Mouse (Mus musculus) frontal cortex, postnatal 25 days (tissue): ENCODE data around the gene Suz12.
"Not testable (repeated sequence)": the region's sequence is repeated elsewhere in the genome, so short reads cannot be mapped to it uniquely, and the experiment has no call there.

Experiments
- DNase-seq, 2 experiments: peaks; one replicate each; pipeline ENCODE4 v3.0.0; 2022; ENCODE audit warnings: low spot score in 2 of 2

Suz12 gene

DNA sequence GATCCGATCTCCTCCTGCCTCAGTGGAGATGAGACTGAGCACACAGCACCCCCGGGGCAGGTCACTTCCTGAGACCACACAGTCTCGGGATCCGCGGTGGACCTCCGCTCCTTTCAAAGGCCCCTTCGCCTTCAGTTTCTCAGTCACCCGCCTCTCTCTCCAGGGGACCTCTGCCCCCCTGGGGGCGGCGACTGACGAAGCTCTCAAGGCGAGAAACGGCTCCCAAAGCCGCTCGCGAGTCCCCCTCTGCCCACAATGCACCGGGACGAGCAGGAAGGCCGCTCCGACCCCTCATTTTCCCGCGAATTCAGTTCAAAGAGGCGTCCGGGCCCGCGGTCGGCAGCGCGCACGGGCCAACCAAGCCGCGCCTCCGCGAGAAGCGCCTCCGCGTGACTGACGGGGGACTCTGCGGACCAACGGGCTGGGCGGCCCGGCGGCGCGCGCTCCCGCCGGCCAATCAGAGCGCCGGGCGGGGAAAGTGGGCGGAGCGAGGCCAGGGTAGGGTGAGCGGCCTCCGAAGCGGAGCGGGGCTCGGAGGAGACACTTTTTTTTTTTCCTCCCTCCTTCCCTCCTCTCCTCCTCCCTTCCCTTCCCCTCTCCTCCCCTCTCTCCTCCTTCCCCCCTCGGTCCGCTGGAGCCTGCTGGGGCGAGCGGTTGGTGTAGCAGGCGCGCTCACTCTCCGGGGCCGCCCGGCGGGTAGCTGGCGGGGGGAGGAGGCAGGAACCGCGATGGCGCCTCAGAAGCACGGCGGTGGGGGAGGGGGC, at the start of gene Suz12:
Gene Suz12, plus strand, starts transcription at position 515 of the 764 bp plus-strand sequence.
- peak; percentile 73 to 86 for DNase-seq

DNA sequence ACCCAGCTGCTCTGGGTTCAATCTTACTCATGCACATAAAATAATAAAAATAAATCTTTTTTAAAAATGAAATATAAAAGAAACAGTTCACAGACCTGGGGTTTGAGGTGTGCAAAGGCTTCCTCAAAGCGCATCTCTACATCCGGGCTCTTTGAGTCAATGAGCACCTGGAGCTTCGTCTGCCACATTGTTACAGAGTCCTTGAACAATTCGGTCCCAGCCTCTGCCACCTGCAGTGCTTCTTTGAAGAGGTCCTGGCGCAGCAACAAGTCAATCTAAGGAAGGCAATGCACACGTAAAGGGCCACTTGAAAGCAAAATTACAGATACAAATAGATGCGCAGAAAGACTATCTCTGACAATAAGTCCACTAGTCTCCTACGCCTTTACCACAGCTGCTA, 49.8 kb upstream of the Suz12 start:
- DNase-seq: no peak

DNA sequence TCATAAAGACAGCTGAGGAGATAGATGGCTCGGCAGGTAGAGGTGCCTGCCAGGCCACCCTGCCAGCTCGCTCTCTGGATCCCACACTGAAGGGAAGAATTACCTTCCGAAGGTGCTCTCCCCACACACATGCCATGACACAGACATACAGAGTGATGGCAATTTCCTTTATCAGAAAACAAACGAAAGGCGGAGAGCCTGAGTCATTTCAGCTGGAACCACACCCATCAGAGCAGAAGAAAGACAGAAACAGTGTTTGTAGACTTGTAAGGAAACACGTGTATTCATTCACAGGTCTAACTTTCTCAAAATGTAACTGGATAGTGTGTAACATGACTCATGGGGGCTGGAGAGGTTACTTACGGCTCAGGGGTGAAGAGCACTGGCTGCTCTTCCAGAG, 49.3 kb upstream of the Suz12 start:
- no peak for DNase-seq

DNA sequence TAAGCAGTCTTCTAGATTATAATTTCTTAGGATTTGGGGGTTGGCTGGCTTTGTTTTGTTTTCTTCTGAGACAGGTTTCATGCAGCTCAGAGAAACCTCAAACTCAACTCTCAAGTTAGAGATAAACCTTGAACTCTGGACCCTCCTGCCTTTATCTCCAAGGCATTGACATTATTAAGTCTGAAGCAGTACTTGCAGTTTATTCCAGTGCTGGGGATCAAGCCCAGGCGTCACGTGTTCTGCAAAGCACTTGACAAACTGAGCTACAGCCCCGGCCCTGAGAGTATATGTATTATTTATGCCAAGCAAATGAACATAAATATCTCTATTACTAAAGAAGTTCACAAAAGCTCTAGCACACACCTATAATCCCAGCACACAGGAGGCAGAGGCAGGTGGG, 45.6 kb upstream of the Suz12 start:
- DNase-seq: no peak

DNA sequence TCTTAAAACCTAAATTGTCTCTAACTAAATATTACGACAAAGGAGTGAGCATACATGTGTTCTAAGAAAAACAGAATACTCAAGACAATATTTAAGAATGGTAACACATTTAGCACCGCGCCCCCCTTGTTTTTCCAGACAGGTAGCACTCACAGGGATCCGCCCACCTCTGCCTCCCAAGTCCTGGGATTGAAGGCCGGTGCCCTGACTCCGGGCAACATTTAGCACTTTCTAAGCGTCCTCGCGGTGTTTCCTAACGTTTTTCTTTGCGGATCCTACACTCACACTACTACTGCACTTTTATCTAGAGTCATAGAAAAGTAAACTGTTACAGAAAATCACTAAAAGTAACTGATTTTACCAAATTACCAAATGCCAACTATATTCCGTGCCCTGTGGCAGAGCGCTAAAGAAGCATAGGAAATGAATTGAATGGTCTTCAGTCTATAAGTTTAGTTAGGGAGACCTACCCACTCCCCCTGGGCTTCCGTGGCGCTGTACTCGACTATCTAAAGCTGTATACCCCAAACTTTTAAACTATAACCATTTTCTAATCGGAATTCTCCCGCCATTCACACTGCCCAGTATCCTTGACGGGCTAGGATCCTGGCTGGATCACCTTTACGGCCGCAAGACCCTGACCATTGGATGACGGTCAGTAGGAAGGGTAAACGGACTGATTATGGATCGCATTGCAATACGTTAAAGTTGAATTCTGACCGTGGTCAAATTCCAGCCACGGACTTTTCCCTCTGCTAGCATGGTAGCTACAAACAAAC, 31.4 kb upstream of the Suz12 start:
- no peak for DNase-seq

DNA sequence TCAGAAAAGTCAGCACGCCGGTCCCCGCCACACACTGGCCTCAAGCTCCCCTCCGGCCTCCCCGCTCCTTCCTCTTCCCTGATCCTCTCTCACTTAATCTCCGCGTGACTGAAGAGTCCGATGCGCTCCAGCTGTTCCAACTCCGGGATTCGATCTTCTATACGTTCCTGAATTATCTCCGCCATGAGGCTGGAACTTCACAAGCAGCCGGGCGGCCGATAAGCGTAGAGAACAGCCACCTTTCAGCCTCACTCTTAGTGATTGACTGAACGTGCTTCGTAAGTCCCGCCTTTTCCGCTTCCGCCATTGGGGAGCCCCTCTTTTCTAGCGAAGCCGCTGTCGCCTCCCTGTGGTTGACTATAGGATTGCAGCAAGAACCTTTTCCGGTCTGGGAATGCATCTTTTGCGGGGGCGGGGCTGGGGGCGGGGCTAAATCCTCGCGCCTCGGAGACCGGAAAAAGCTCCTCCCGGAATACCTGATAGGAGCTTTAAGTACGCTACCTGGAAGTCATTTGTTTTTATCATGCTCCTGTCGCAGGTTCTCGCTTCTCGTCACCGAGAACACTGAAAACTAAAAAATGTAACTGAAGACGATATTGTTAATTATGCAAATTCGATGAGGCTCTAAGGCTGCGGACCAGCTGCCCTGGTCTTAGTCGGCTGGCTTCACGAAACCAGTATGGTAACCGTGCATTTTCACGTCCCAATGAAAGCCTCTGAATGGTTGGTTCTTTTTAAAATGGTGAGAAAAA, 30.6 kb upstream of the Suz12 start, which contains the start of gene Utp6:
Gene Utp6, minus strand, starts transcription at position 266 of the 752 bp plus-strand sequence.
- DNase-seq: peak; percentile 98

DNA sequence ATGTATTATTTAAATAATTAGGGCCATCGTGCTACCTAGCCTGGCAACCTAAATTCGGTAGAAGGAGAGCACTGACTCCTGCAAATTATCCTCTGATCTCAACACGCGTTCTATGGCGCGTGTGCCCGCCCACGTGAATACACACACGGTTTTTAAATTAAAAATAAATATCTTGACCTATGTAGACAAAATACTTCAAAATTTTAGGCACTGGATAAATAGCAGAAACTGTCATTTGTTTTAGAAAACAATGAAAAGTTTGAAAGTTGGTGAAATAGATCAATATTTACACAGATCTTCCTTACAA, 30.1 kb upstream of the Suz12 start:
- no peak for DNase-seq

DNA sequence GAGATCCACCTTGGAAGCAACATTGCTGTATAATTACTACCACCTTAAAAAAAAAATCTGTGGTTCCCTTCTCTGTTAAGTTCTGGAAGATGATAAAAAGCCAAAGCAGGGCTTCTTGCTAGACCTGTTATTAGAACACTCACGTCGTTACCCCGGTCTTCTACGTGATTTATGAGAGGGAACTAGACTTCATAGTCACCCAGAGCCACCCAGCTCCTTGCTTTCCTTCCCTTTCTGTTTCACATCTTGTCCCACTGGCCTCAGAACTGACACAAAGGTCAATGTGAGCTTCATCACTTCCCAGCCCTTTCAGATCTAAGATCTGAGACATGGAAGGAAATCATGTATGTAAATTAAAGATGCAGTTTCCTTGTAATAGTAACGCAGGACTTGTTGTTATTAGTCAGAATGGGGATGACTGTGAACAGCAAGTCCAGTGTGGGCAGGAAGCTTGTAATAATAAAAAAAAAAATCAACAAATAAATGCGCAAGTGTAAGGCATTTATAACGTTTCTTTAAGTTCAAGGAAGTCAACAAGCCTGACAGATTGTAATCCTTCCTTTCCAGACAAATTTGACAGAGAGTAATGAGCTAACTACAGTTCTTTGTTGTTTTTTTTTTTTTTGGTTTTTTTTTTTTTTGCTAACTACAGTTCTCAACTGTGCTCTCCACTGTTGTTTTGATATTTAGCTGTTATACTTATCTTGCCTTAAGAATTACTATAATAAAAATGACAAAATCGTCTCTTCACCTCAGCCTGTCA, 29.5 kb upstream of the Suz12 start:
- no peak for DNase-seq

DNA sequence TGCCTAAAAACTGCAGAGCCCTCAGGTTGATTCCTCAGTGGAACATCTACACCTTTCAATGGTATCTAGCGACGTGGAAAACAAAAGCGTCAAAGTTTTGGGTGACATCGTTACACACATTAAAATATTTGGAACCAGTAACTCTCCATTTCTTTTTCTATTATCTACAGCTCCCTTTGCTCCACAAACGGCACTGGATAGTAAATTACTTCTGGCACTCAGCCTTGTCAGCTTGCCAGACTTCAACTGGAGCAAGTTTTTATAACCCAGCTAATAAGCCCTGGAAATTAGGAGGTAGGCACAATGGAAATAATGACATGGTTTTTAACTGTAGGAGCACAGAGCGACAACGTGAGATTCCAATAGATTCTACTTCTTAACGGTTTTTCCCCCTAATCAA, 27.0 kb upstream of the Suz12 start:
- peak in 1 of 2 experiments; percentile 12 for DNase-seq

DNA sequence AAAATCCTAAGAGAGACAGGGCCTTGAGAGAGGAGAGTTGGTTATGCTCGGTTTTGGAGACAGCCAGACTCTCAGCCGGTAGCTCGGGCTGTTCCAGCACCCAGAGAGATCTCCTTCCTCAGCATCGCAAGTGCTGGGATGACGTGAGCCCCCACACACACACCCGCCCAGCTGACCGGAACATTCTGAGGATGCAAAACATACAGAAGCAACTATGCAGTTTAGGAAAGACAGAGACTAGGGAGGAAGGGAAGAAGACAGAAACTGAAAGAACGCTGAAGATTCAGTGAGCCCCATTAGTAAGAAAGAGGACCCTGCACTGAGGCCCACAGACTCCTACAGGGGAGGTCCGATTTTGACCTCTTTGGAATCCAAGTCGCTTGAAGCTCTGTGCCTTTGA, 25.2 kb upstream of the Suz12 start:
- no peak for DNase-seq

DNA sequence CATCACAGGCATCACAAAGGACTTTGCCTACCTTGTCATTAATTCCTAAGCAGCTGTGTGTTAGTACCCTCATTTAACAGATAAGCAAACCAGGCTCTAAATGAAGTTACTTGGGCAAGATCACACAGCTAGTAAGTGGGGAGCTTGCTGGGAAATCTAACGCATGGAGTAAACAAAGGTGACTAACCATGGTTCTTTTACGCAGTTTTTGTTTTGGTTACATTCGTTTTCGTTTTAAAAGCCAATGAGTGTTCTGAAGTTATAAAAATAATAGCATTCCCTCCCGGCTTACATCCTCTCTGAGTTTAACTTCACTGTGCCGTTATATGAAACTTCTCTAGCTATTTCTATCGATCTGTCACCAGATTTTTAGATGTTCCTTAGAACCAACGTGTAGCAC, 19.8 kb upstream of the Suz12 start:
- DNase-seq: no peak

DNA sequence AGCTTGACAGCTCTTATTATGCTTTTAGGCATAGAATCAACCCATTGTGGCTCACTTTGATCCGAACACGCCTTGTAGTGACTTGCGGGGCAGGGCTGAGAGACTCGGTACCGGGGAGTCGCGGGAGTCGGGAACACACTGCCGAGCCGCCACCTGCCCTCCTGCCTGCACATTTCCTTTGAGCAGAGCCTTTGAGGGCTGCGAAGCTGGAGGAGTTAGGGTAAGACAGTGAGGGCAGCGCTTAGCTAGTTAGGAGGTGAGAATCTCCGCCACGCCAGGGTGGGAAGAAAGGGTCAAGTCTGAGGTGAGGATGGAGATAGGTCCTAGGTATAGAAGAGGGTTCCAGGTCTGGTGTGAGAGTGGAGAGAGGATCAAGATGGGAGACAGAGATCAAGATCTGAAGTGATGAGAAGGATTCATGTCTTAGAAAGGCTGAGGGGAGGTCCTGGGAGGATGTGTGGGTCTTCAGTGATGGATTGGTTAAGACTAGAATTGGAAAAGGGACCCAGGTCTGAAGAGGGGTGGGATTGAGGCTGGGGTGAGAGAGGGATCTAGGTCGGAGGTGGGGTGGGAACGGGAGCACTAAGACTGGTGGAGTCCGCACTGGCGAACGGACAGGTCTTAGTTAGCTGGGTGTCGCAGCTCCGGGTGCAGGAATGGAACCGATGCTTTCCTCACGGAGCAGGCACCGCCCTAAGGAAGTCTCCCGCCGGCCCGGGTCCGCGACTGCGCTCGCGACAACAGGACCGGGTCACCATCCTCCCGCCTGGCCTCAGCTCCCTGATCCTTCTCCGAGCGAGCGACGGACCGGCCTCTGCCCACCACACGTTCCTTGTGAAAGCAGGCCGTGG, 19.1 kb upstream of the Suz12 start:
- DNase-seq: no peak

DNA sequence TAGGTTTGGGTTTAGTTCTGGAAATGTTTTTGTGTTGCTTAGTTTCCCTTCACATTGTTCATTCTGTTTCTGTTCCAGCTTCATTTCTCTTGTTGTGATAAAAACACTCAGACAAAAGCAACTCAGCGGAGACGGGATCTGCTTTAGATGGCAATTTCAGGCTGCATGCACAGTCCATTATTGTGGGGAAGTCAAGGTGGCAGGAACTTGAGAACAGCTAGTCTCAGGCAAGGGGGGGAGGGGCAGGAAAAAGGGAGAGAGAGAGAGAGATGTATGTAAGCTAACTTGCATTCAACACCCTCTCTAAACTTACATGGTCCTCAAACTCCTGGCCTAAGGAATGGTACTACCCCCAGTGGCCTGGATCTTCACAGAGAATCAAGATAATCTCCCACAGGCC, 17.5 kb upstream of the Suz12 start:
- no peak for DNase-seq

DNA sequence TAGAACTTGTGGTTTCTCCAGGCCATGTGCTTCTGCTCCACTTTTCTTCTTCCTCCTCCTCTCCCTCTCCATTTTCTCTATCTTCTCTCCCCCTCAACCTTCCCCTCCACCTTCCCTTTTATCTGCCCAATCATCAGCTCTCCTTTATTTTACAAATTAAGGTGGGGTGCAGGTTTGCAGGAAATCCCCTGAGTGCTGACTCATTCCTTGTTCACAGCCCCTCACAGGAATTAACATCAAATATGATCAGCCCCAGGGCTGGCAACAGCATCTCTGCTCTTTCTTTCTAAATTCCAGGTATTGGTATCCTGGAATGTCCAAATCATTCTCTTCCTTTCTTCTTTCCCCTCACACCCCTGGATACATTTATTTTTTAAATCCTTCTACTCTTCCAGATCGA, 16.7 kb upstream of the Suz12 start:
- DNase-seq: no peak

DNA sequence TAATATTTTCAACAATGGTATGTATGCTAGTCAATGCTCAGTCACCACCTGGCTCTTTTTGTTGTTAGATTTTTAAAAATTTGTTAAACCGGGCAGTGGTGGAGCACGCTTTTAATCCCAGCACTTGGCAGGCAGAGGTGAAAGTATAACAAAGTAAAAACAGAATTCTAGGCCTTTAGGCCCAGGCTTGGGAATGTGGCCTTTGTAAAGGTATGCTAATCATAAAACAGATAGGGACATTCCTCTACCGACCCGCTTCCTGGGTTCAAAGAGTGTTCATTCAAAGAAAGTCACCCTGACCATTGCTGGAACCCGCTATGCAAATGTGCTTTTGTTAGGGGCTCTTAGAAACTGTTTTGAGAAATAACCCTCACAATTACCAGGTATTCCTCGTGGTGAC, 16.3 kb upstream of the Suz12 start:
- not testable (repeated sequence) for DNase-seq

DNA sequence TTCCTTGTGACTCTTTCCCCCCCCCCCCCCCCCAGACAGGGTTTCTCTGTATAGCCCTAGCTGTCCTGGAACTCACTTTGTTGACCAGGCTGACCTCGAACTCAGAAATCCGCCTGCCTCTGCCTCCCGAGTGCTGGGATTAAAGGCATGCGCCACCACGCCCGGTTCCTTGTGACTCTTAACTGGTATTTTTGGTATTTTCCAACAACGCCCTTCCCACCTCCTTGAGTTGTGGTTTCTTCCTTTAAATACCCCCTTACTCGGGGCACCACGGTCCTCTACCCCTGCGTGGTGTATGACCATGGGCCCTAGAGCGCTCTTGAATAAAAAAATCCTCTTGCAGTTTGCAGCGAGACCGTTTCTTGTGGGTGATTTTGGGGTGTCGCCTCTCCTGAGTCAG, 15.8 kb upstream of the Suz12 start:
- not testable (repeated sequence) for DNase-seq

DNA sequence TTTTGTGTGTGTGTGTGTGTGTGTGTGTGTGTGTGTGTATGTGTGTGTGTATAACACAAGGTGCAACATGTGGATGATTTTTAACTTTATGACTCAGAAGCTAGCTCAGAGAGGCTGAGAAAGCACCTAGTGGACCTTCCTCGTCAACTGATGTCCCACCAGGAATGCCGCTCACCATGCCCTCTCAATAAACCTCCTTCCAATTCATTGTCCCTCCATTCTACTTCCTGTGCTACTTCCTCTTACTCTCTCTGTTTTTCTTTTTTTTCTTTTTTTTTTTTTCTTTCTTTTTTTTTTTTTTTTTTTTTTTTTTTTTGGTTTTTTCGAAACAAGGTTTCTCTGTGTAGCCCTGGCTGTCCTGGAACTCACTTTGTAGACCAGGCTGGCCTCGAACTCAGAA, 15.2 kb upstream of the Suz12 start:
- DNase-seq: not testable (repeated sequence)

DNA sequence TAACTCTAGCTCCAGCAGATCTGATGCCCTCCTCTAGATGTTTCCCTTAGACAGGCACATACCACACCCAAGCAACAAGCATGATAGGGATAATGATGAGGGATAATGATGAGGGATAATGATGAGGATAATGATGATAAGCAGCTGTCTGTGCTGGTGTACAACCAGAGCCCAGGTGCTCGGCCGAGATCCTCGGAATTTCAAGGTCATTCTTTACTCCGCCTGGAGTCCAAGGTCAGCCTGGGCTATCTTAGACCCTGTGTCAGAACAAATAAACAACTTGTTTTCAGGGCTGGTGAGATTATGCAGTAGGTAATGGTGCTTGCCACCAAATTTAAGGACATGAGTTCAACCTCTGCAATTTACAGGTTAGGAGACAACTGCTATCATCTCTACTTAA, 6.0 kb upstream of the Suz12 start:
- DNase-seq: no peak

DNA sequence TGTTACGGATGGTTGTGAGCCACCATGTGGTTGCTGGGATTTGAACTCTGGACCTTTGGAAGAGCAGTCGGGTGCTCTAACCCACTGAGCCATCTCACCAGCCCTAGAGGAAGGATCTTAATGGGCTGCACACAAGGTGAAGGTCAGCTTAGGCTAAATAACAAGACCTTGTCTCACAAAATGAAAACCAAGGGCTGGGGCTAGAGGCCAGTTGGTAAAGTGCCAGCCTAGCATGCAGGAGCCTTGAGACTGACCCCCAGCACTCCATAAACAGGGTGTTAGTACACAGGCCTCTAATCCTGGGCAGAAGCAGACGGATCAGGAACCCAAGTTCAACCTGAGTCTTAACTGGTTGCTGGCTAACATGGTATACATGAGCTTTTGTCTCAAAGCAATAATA, 5.0 kb upstream of the Suz12 start:
- DNase-seq: no peak

DNA sequence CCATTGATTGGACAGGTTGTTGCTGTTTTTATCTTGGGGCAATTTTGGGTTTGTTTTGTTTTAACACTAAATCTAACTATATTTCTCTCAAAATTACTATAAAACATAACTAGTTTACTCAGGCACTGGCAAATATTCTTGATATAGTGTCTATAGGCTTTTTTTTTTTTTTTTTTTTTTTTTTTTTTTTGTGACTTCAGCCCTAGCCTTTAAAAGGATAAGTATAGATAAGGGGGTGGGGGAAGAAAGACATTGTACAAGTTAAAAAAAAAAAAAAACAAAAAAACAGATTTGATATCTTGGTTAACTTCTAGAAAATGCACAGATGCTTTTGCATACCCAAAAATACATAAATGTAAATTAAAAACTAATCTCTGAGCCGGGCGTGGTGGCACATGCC, 2.8 kb upstream of the Suz12 start:
- no peak for DNase-seq

DNA sequence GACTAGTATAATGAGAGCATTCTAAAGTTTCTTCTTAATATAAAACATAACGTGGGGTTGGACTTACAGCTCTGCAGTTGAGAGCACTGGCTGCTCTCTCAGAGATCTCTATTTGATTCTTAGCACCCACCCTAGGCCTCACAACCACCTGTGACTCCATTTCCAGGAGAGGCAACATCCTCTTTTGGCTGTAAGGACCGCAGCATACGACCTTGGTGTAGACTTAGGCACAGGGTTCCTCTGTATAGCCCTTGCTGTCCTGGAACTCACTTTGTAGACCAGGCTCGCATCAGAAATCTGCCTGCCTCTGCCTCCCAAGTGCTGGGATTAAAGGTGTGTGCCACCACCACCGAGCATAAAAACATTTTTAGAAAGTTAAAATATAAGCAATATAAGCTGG, 1.3 kb upstream of the Suz12 start:
- no peak for DNase-seq
